8 mouse cellular contexts compared by ENCODE assay signal in the genomic region with DNA sequence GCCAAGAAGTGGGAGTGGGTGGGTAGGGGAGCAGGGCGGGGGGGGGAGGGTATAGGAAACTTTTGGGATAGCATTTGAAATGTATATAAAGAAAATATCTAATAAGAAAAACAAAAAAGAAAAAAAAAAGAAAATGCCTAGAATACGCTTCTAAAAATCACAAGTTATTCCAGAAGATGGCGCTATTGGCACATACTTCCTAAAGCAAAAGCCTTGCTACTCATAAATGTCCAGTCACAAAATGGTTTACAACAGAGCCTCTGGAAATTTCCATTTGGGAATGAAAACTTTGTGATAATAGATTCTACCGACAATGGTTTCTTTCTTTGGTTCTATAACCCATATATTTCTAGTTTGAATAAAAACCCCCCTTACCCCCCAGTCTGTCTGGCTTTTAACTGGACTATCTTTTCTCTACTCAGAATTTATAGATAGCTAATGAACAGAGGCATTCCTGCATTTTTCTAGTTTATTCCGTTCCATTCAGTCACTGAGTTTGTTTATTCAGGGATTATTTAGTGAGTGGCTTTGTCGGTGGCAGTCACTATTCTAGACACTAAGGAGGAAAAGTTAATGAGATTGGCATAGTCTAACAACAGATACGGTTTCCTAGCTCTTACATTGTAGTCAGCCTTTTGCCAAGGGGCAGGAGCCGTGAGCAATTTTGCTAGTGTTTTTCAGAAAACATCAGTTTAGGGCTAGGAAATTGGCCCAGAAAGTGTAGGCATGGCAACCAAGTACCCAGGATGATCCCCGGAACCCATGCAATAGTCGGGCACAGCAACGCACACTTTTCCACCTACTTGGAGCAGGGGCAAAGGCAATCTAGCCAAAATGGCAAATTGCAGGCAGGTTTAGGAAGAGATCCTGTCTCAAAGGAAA. TPM values are rescaled to one million over a fixed set of nuclear protein-coding genes. Genes with fewer than 3 reads are reported as not detected.
DNase-seq lines count a peak whose midpoint lies in the region; ATAC-seq lines count a peak whose summit lies in the region.

No protein-coding gene starts in this region.

- intact Hi-C loops in left cerebral cortex, postnatal 36 days (cut with DNase I) = loop anchor here (5.0 to 10.0 kb wide), 3 partner anchors 783 to 1621 kb away; a partner anchor contains a TSS

- peak; percentile 65; the same call in 1 of the 2 replicates for ATAC-seq in megakaryocyte progenitor cell, adult 5-6 weeks (replicated peaks; ENCODE audit: poor library complexity)

- DNase-seq in cerebellum, postnatal 14 days = peak; percentile 29 to 58
- DNase-seq in cerebellum, adult 9-11 months = no peak
- DNase-seq in left cerebral cortex, adult 11 months (ENCODE audit: low spot score) = peak; percentile 7
- DNase-seq in left cerebral cortex, postnatal 36 days (ENCODE audit: low spot score in 2 of 2) = no peak
- DNase-seq in c-Kit-positive CD71-positive TER-119-positive erythroid progenitor cells, embryonic 14.5 days (ENCODE audit: low spot score) = peak; percentile 1
- no peak for DNase-seq in yolk sac, embryonic 10.5 days (ENCODE audit: low spot score)
- no peak for DNase-seq in thymus, postnatal 36 days

RNA-seq across cellular contexts. Expression of a gene that starts 35.5 kb away (rescaled TPM):
- total RNA-seq in left cerebral cortex, postnatal 36 days (2021) = not detected
- not detected in 2 replicates for total RNA-seq in megakaryocyte progenitor cell, adult 5-6 weeks (2015)
- total RNA-seq in megakaryocyte progenitor cell, adult 5-6 weeks (2017) = not detected in 2 replicates

Comparison
In these comparisons a context has a peak if more than half of its experiments do, and no peak if none do; other contexts are left out.
1. DNase-seq: peak in cerebellum, postnatal 14 days (2 of 2), left cerebral cortex, adult 11 months (single experiment) and c-Kit-positive CD71-positive TER-119-positive erythroid progenitor cells, embryonic 14.5 days (single experiment); none in cerebellum, adult 9-11 months (single experiment), left cerebral cortex, postnatal 36 days (0 of 2), yolk sac, embryonic 10.5 days (single experiment) and thymus, postnatal 36 days (0 of 2).